ENCODE assay signal across 34 mouse cellular contexts in the genomic region with DNA sequence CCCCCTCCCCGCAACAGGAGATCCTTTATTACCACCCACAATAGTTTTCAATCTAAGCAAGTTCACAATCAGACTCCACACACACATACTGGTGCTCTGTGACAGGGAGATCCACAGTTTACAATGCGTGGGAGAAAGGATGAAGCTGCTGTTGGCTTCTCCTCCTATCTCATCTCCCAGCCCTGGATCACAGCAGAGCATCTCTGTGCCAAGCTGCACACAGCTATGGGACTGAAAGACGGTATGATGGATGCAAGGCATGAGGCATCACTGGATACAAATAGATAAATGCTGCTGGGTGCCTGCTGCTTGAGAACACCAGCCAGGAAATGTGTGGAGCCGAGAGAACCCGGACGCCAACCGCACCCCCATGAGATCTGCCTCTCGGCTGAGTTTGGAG. TPM values are rescaled to one million over a fixed set of nuclear protein-coding genes. Genes with fewer than 3 reads are reported as not detected.
DNase-seq lines count a peak whose midpoint lies in the region; ATAC-seq and TF ChIP-seq lines count a peak whose summit lies in the region.
"Had no signal": no experiment of that assay in that cellular context is flagged by ENCODE, and none has a peak within 500 bp of the region (broad histone marks: within the 10 kb centered on the region; RNA-seq: fewer than 3 reads in every experiment).

No protein-coding gene starts in this region.

- H3K4me3 ChIP-seq in forebrain, postnatal 0 days (ENCODE audit: low read depth, low read length): no peak overlapping the region
- H3K4me3 ChIP-seq in forebrain, embryonic 15.5 days: no peak overlapping the region
- H3K4me3 ChIP-seq: embryonic facial prominence, embryonic 13.5 days; heart, embryonic 10.5 days; heart, embryonic 15.5 days; limb, embryonic 10.5 days; limb, embryonic 15.5 days; liver, embryonic 13.5 days had no signal

- DNase-seq in forebrain, postnatal 0 days: peak; percentile 24
- DNase-seq in layer of hippocampus, adult 18-20 months (ENCODE audit: low spot score in 2 of 2): peak; percentile 22 to 30
- no peak for DNase-seq in layer of hippocampus, postnatal 36 days
- DNase-seq in right cerebral cortex, postnatal 10 days (ENCODE audit: low spot score in 2 of 2): peak; percentile 24 to 41
- no peak for DNase-seq in right cerebral cortex, postnatal 25 days
- DNase-seq in layer of hippocampus, postnatal 14 days (ENCODE audit: low spot score in 2 of 2): peak; percentile 12 to 45
- DNase-seq in cerebellum, adult 18-20 months: no peak
- DNase-seq: adrenal gland, postnatal 10 days; cerebellum, adult 11-12 months; cerebellum, postnatal 10 days; gastrocnemius, postnatal 25 days; heart, adult 11 months; kidney, adult 9 months; kidney, postnatal 10 days; liver, embryonic 13.5 days; lung, adult 18-20 months; lung, postnatal 10 days; spleen, adult 18-20 months; thymus, adult 18-20 months; thymus, postnatal 25 days had no signal

- H3K9ac ChIP-seq in forebrain, postnatal 0 days: no peak overlapping the region
- H3K9ac ChIP-seq in forebrain, embryonic 15.5 days (replicated peaks): no peak overlapping the region
- H3K9ac ChIP-seq: embryonic facial prominence, embryonic 13.5 days; heart, embryonic 15.5 days; limb, embryonic 15.5 days; liver, embryonic 13.5 days had no signal

- no peak overlapping the region for H3K4me2 ChIP-seq in forebrain, postnatal 0 days (ENCODE audit: low read depth)
- H3K4me2 ChIP-seq in forebrain, embryonic 15.5 days (replicated peaks): no peak overlapping the region
- H3K4me2 ChIP-seq: embryonic facial prominence, embryonic 13.5 days; heart, embryonic 15.5 days; limb, embryonic 15.5 days; liver, embryonic 13.5 days had no signal

- H3K9me3 ChIP-seq in forebrain, postnatal 0 days (ENCODE audit: low read length): no peaks in the 10 kb centered on the region
- no peaks in the 10 kb centered on the region for H3K9me3 ChIP-seq in forebrain, embryonic 15.5 days
- H3K9me3 ChIP-seq: embryonic facial prominence, embryonic 13.5 days; heart, embryonic 10.5 days; heart, embryonic 15.5 days; limb, embryonic 10.5 days; limb, embryonic 15.5 days had no signal

- no peak for TF ChIP-seq CTCF in forebrain, postnatal 0 days (IDR thresholded peaks at IDR 0.05; ENCODE audit: low read depth)

- H3K4me1 ChIP-seq in forebrain, postnatal 0 days (ENCODE audit: insufficient read depth): no peaks in the 10 kb centered on the region
- no peaks in the 10 kb centered on the region for H3K4me1 ChIP-seq in forebrain, embryonic 15.5 days
- H3K4me1 ChIP-seq: heart, embryonic 15.5 days; limb, embryonic 15.5 days; liver, embryonic 13.5 days had no signal

- no peaks in the 10 kb centered on the region for H3K36me3 ChIP-seq in forebrain, postnatal 0 days (ENCODE audit: insufficient read depth)
- no peaks in the 10 kb centered on the region for H3K36me3 ChIP-seq in forebrain, embryonic 15.5 days
- H3K36me3 ChIP-seq: embryonic facial prominence, embryonic 13.5 days; G1E; heart, embryonic 10.5 days; heart, embryonic 15.5 days; limb, embryonic 10.5 days; limb, embryonic 15.5 days; liver, embryonic 13.5 days had no signal

- ATAC-seq in forebrain, postnatal 0 days: peak; percentile 43
- no peak for ATAC-seq in forebrain, embryonic 15.5 days (replicated peaks)
- ATAC-seq: hindbrain, postnatal 0 days; intestine, postnatal 0 days; midbrain, embryonic 16.5 days had no signal

- no peaks in the 10 kb centered on the region for H3K27me3 ChIP-seq in forebrain, postnatal 0 days (ENCODE audit: insufficient read depth, low read length)
- H3K27me3 ChIP-seq in forebrain, embryonic 15.5 days: no peaks in the 10 kb centered on the region
- H3K27me3 ChIP-seq: embryonic facial prominence, embryonic 13.5 days; limb, embryonic 15.5 days; liver, embryonic 13.5 days had no signal

- WGBS in forebrain, postnatal 0 days: 80% methylated on average over 8 of the region's 8 CpGs
- 76% methylated on average over 8 of the region's 8 CpGs for WGBS in forebrain, embryonic 15.5 days

- no peak overlapping the region for H3K27ac ChIP-seq in forebrain, postnatal 0 days (ENCODE audit: low read depth, low read length)
- no peak overlapping the region for H3K27ac ChIP-seq in forebrain, embryonic 15.5 days (replicated peaks)
- H3K27ac ChIP-seq: embryonic facial prominence, embryonic 13.5 days; heart, embryonic 10.5 days; heart, embryonic 15.5 days; hindbrain, postnatal 0 days; limb, embryonic 10.5 days; limb, embryonic 15.5 days; liver, embryonic 13.5 days; macrophage had no signal

RNA-seq across cellular contexts. Expression of gene Tcerg1l, which starts 32.0 kb away (rescaled TPM):
- total RNA-seq in forebrain, postnatal 0 days (2014; rRNA removed): 18.7 and 21.6 TPM in 2 replicates
- 17.5 and 22.1 TPM in 2 replicates for polyA plus RNA-seq in forebrain, postnatal 0 days (2015; fragmentation: Nextera tagmentation; extraction: Ambion mirVana)
- 8.7 and 9.8 TPM in 2 replicates for polyA plus RNA-seq in forebrain, embryonic 15.5 days (2015; fragmentation: Nextera tagmentation; extraction: Ambion mirVana)
- 10 to 100 TPM in 1 of 2 experiments, 1 to 10 TPM in 1; 9.8 to 14.5 TPM for total RNA-seq in layer of hippocampus, adult 18-20 months (2021)
- 10 to 100 TPM; 10.3 to 12.0 TPM for total RNA-seq in layer of hippocampus, postnatal 36 days (2021)
- total RNA-seq in layer of hippocampus, postnatal 14 days (2021): 10 to 100 TPM; 13.6 to 15.3 TPM
- total RNA-seq: common myeloid progenitor, adult 5-6 weeks; gastrocnemius, postnatal 25 days; heart, postnatal 25 days; neutrophil, adult 5-6 weeks had no signal
- polyA plus RNA-seq: G1E, macrophage had no signal

Comparison
In these comparisons a context has a peak if more than half of its experiments do, and no peak if none do; other contexts are left out.
1. DNase-seq: peak in forebrain, postnatal 0 days (single experiment), layer of hippocampus, adult 18-20 months (2 of 2), right cerebral cortex, postnatal 10 days (2 of 2) and layer of hippocampus, postnatal 14 days (2 of 2); none in layer of hippocampus, postnatal 36 days (0 of 2), right cerebral cortex, postnatal 25 days (single experiment) and cerebellum, adult 18-20 months (0 of 2).